Mouse (Mus musculus): ENCODE results near the gene Tmtc2.

GRCm38 (mm10) chr10:105535848-105536247 lies 38.4 kb downstream of the Tmtc2 start:
- TF ChIP-seq ZC3H11A (IDR thresholded peaks at IDR 0.05; ENCODE audit: borderline replicate concordance, low read depth, low read length) (no peak), MAFK (IDR thresholded peaks at IDR 0.05; ENCODE audit: insufficient read depth, low read depth, low read length) (no peak), CHD2 (IDR thresholded peaks at IDR 0.05; ENCODE audit: low read depth, low read length) (no peak), ZNF384 (IDR thresholded peaks at IDR 0.05; ENCODE audit: low read depth, low read length) (no peak), HCFC1 (IDR thresholded peaks at IDR 0.05; ENCODE audit: borderline replicate concordance, insufficient read depth, low read length) (no peak)

All from ES-E14 (cell line).